Mouse (Mus musculus) liver, postnatal 0 days (tissue): ENCODE data around the gene Bpifb2. TPM values are rescaled to one million over a fixed set of nuclear protein-coding genes. Genes with fewer than 3 reads are reported as not detected.

ENCODE experiments used
- ATAC-seq: fragments of 200-750 bp; cut with Nextera tagmentation; 2 replicates; pipeline ENCODE4 v1.8.0; 2017; ENCODE audit warnings: mild to moderate bottlenecking, moderate library complexity
- DNase-seq: peaks from one replicate; pipeline ENCODE4 v3.0.0-alpha.2; 2016
- H3K27ac ChIP-seq: fragments of 300-500 bp; sonication (generic); 2 replicates; pipeline ENCODE4 v1.5.1; 2014; ENCODE audit warnings: antibody characterized with exemption, moderate library complexity, mild to moderate bottlenecking, low read depth
- H3K27me3 ChIP-seq: fragments of 300-500 bp; sonication (generic); 2 replicates; pipeline ENCODE4 v1.6.1; 2014; ENCODE audit warnings: low read length, control low read depth, mixed read lengths; ENCODE audit not compliant: insufficient read depth
- H3K36me3 ChIP-seq: fragments of 300-500 bp; sonication (generic); replicated peaks from 2 replicates; pipeline ENCODE4 v1.6.1; 2014; ENCODE audit warnings: mild to moderate bottlenecking, control low read depth, low read length, moderate library complexity, mixed read lengths; ENCODE audit not compliant: insufficient read depth
- H3K4me1 ChIP-seq: fragments of 300-500 bp; sonication (generic); 2 replicates; pipeline ENCODE4 v1.6.1; 2014; ENCODE audit warnings: antibody characterized with exemption, mild to moderate bottlenecking, control low read depth; ENCODE audit not compliant: insufficient read depth
- H3K4me2 ChIP-seq: fragments of 300-500 bp; sonication (generic); 2 replicates; pipeline ENCODE4 v1.6.1; 2014; ENCODE audit warnings: low read depth, mild to moderate bottlenecking, low read length, moderate library complexity, mixed read lengths
- H3K4me3 ChIP-seq: fragments of 300-500 bp; sonication (generic); 2 replicates; pipeline ENCODE4 v1.5.1; 2014; ENCODE audit warnings: low read depth, low read length
- H3K9ac ChIP-seq: fragments of 300-500 bp; sonication (generic); replicated peaks from 2 replicates; pipeline ENCODE4 v1.6.1; 2014; ENCODE audit warnings: mild to moderate bottlenecking, moderate library complexity
- H3K9me3 ChIP-seq: fragments of 300-500 bp; sonication (generic); 2 replicates; pipeline ENCODE4 v1.6.1; 2016; ENCODE audit warnings: mild to moderate bottlenecking, control low read depth, low read length, mixed read lengths
- CTCF ChIP-seq: sonication (generic); IDR thresholded peaks from 2 replicates; pipeline ENCODE4 v1.5.1; 2016; ENCODE audit warnings: antibody characterized with exemption, low read depth
- EP300 ChIP-seq: IDR thresholded peaks from 2 replicates; pipeline ENCODE4 v1.6.1; 2016; ENCODE audit warnings: antibody characterized with exemption, low read depth, mild to moderate bottlenecking
- WGBS: fragments of 180-500 bp; shearing (Covaris S2); extraction: QIAGEN DNeasy Blood & Tissue Kit; methylation state at CpG from one replicate; pipeline ENCODE4 v1.1.7; 2014; ENCODE audit not compliant: insufficient replicate concordance; 5-methylcytosine and 5-hydroxymethylcytosine counted together
- polyA plus RNA-seq: library from polyadenylated mRNA; unstranded; fragments of >200 nt; fragmentation: Nextera tagmentation; extraction: Ambion mirVana; gene quantifications from 2 replicates; pipeline ENCODE4 v1.2.1, GENCODE M21; 2015

The Bpifb2 gene
- polyA plus RNA-seq, 1 experiment from 2014 or later = not detected

- no peak overlapping the region for H3K4me2 ChIP-seq
- 69% methylated on average over 6 of the region's 6 CpGs for WGBS
- TF ChIP-seq CTCF = peak; percentile 63
- no peak for TF ChIP-seq EP300
- H3K36me3 ChIP-seq = no peaks in the 10 kb centered on the region
- no peak overlapping the region for H3K27ac ChIP-seq
- peak; percentile 49; the same call in 1 of the 2 replicates for ATAC-seq
- H3K9me3 ChIP-seq = no peaks in the 10 kb centered on the region
- H3K4me3 ChIP-seq = no peak overlapping the region
- H3K4me1 ChIP-seq = no peaks in the 10 kb centered on the region
- H3K27me3 ChIP-seq = no peaks in the 10 kb centered on the region
- DNase-seq = peak; percentile 25
- H3K9ac ChIP-seq = no peak overlapping the region
These were observed 24.4 kb upstream of the Bpifb2 start for GRCm38 (mm10) chr2:153850351-153851029.

- TF ChIP-seq CTCF (peak; percentile 54), EP300 (no peak)
- Histone ChIP-seq H3K27me3 (no peaks in the 10 kb centered on the region), H3K4me2 (no peak overlapping the region), H3K4me3 (no peak overlapping the region), H3K9me3 (no peaks in the 10 kb centered on the region), H3K27ac (no peak overlapping the region), H3K36me3 (no peaks in the 10 kb centered on the region), H3K4me1 (no peaks in the 10 kb centered on the region), H3K9ac (no peak overlapping the region)
- 27% methylated on average over 4 of the region's 4 CpGs for WGBS
- DNase-seq = peak; percentile 63
- no peak for ATAC-seq
These were observed 23.9 kb upstream of the Bpifb2 start for GRCm38 (mm10) chr2:153851030-153851360.

GRCm38 (mm10) chr2:153853544-153853943, 21.3 kb upstream of the Bpifb2 start:
- WGBS = 22% methylated on average over 5 of the region's 5 CpGs
- Histone ChIP-seq H3K9ac (no peak overlapping the region), H3K4me1 (no peaks in the 10 kb centered on the region), H3K27ac (no peak overlapping the region), H3K9me3 (no peaks in the 10 kb centered on the region), H3K4me2 (no peak overlapping the region), H3K4me3 (no peak overlapping the region), H3K27me3 (no peaks in the 10 kb centered on the region), H3K36me3 (no peaks in the 10 kb centered on the region)
- no peak for DNase-seq
- TF ChIP-seq CTCF (no peak), EP300 (no peak)
- no peak for ATAC-seq

- H3K36me3 ChIP-seq = no peaks in the 10 kb centered on the region
- H3K9ac ChIP-seq = no peak overlapping the region
These were observed 15.3 kb upstream of the Bpifb2 start for GRCm38 (mm10) chr2:153859581-153859980.

GRCm38 (mm10) chr2:153860315-153860714, 14.5 kb upstream of the Bpifb2 start:
- Histone ChIP-seq H3K9ac (no peak overlapping the region), H3K27ac (no peak overlapping the region), H3K4me2 (no peak overlapping the region), H3K36me3 (no peaks in the 10 kb centered on the region), H3K27me3 (no peaks in the 10 kb centered on the region), H3K4me3 (no peak overlapping the region), H3K4me1 (0 out of 2 replicates have a peak, but pooled peaks cover 4% of the 10 kb centered on the region), H3K9me3 (no peaks in the 10 kb centered on the region)
- ATAC-seq = no peak
- TF ChIP-seq CTCF (no peak), EP300 (no peak)
- 80% methylated on average over 11 of the region's 11 CpGs for WGBS
- no peak for DNase-seq

More at GRCm38 (mm10) chr2:153859581-153859980, 15.3 kb upstream of the Bpifb2 start:
- no peak for DNase-seq
- H3K27me3 ChIP-seq = no peaks in the 10 kb centered on the region
- no peak overlapping the region for H3K27ac ChIP-seq
- H3K4me3 ChIP-seq = no peak overlapping the region
- 77% methylated on average over 2 of the region's 2 CpGs for WGBS
- no peak for ATAC-seq
- H3K4me2 ChIP-seq = no peak overlapping the region
- TF ChIP-seq EP300 (no peak), CTCF (no peak)
- H3K4me1 ChIP-seq = 0 out of 2 replicates have a peak, but pooled peaks cover 4% of the 10 kb centered on the region
- H3K9me3 ChIP-seq = no peaks in the 10 kb centered on the region

- TF ChIP-seq EP300 (no peak), CTCF (no peak)
- Histone ChIP-seq H3K9ac (no peak overlapping the region), H3K36me3 (no peaks in the 10 kb centered on the region), H3K27ac (no peak overlapping the region), H3K9me3 (no peaks in the 10 kb centered on the region), H3K4me1 (0 out of 2 replicates have a peak, but pooled peaks cover 4% of the 10 kb centered on the region), H3K27me3 (no peaks in the 10 kb centered on the region), H3K4me2 (no peak overlapping the region), H3K4me3 (no peak overlapping the region)
- ATAC-seq = no peak
- 55% methylated on average over 3 of the region's 3 CpGs for WGBS
- no peak for DNase-seq
These were observed 14.1 kb upstream of the Bpifb2 start for GRCm38 (mm10) chr2:153860715-153861114.
